Mouse (Mus musculus) embryonic fibroblast, embryonic 13.5 days (primary cell): ENCODE data around the gene Anxa9.
"Not testable (repeated sequence)": the region's sequence is repeated elsewhere in the genome, so short reads cannot be mapped to it uniquely, and the experiment has no call there.

Experiments
- CTCF ChIP-seq: IDR thresholded peaks from 2 replicates; pipeline ENCODE4 v1.5.1; 2011; ENCODE audit warnings: mild to moderate bottlenecking, control low read depth, low read length, moderate library complexity, borderline replicate concordance; ENCODE audit not compliant: insufficient read depth
- POLR2A ChIP-seq: IDR thresholded peaks from 2 replicates; pipeline ENCODE4 v1.6.1; 2011; ENCODE audit warnings: low read depth, mild to moderate bottlenecking, control low read depth, low read length, moderate library complexity

- TF ChIP-seq POLR2A, CTCF: not testable (repeated sequence)
Observed at GRCm38 (mm10) chr3:95343356-95344000, 36.5 kb upstream of the Anxa9 start.
